Mouse (Mus musculus): ENCODE measurements around the gene Dtd1.
A peak's percentile ranks its signal among the peaks of the same experiment; 100 is the strongest.

Gene Dtd1

DNA sequence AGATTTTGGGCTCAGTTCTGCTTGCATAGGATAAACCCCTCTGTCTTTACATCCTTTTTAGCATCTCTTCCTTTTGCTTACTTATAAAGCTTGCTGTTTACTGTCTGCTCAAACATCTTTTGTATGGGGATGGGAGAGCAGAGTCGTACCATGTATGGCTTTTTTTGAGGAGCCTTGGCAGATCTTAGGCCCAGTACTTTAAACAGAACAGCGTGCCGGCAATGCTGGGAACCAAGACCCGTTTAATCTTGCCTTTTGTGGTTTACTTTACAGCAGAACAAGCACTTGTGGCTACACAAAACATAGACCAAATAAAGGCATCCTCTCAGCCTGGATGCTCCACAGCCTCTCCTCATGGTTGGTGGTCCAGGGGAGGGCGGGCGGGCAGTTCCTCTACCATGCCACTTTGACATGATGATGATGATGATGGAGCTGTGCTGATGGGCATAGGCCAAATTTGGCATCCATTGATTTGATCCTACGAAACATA, 170.8 kb downstream of the Dtd1 start:
- DNase-seq: no peak

DNA sequence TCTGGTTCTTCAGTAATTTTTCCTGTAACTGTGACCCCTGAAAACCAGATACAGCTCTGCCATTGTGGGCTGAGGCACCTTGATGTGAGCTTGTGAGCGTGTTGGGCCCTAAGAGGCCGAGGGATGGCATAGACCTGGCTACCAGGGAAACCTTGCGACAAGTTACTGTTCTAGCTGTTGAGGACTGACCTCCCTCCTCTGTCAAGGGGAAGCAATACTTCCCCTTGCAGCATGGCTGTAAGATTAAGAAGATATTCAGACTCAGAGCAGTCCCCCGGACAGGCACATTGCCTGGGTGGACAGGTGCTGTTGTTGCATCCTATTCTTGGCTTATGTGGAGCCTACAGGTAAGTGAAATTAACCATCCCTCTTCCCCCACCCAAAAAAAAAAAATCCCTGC, 172.1 kb downstream of the Dtd1 start:
- no peak for DNase-seq

DNA sequence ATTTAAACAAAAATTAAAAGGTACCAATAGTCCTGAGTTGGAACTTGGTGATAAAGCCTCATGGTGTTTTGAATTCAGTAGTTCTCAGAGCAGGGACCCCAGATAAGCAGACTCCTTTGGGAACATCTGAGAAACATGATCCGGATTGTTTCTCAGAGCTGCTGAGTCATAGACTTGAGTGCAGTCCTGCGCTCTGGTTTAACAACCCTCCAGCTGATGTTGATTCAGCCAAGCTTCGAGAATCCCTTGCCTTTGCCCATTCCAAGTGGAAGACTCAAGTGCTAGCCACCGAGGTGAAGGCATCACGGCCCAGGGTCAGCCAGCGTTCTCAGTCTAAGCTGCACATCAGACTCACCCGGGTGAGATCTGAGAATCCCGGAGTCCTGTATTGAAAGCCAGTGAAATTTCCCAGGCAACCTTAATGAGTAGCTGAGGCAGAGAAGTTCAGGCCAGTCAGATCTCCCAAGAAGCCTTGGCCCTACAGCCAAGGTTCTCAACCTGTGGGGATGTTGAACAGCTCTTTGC, 175.0 kb downstream of the Dtd1 start:
- no peak for DNase-seq

DNA sequence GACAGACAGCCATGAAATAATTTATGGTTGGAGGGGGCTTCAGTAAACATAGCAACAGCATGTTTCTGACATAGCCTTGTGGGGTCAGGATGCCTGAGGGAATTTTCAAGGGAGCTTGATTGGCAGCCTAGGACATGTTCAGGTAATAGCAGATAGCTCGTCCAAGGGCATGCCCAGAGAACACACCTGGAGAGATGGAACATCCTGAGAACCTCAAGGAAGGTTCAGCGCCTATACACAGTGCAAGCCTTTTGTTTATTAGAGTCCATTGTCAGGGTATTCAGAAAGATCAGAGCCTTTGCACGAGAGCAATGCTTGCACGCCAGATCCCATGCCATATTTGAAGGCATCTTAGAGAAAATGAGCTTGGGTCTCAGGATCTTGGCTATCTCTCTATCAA, 175.9 kb downstream of the Dtd1 start:
- no peak for DNase-seq

DNA sequence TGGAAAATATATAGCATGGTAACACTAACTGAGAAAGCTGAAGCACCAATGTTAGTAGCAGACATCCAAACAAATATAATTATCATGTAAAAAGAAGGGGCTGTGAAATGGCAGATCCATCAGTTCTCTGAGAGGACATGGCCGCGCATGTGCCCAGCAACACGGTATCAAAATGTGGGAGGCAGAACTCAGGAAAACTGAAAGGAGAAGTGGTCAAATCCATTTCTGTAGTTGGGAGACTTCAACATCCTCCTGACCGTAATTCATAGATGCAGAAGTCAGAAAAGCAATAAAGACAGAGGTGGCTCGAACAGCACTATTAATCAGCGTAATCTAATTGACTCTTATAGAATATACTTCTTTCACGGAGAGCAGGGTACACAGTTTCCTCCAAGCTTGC, 179.6 kb downstream of the Dtd1 start:
- DNase-seq: no peak

DNA sequence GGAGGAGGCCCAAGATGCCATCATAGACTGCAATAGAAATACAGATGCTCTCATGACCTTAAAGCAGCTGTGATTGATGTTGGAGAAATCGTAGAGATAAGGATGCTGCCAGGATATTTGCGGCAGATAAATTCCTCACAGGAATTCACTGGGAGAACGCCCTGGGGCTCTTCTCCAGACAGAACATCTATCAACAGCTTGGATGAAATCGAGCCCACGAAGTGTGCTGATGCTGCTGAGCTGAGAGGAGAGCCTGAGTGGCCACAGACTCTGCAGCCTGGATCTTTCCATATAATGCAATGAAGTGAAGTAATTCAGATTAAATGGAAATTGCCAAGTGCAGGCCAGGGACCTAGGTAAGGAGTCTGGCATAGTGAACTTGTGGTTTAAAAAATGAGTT, 181.0 kb downstream of the Dtd1 start:
- peak; percentile 18 for DNase-seq

DNA sequence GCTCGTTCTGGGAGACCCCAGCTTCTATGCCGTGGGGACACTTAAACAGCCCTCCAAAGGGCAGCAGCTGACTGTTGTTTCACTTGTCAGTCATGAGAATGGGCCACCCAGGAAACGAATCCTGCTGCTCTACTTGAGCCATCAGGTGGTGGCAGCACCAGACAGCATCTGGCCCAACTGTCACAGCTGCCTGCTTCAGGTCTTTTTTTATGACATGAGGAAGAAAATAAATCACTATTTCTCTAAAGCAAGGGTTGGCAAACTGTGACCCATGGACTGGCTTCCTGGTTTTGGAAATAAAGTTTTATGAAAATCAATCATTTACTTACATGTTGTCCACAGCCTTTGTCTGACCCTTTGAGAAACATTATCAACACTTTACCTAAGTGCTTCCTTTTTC, 182.2 kb downstream of the Dtd1 start:
- peak; percentile 14 for DNase-seq

DNA sequence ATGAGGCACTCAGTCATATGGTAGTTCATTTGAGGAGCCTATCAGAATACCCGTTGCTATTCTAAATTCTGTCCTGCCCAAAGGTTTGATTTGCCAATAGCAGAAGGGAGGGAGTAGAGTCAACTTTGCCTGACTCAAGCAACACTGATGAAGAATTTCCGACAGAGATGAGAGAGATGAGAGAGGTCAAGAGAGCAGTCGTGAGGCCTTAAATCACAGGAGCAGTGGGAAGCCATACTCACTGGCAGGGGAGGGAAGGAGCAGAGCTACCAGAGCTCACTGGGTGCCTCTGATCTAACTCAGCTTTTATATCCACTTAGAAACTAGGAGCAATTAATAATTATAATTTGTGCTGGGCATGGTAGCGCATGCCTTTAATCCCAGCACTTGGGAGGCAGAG, 182.8 kb downstream of the Dtd1 start:
- peak; percentile 51 for DNase-seq

DNA sequence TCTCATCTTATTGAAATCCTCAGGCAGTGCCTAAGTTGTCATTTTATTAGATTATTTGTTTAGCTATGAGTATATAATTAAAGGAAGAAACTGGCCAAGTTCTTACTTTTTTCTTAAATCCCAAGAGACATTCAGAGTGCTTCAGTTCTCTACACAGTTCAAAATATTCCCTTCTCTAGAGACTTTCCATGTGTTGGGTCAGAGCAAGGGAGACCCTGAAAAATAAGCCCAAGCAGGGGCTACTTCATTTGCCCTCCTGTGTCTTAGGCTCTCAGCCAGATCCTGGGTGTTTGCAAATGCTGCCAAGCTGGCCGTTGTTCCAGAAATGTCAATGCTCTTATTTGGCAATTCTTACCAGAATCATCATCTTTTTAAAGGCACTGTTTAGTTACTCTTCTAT, 183.5 kb downstream of the Dtd1 start:
- no peak for DNase-seq

DNA sequence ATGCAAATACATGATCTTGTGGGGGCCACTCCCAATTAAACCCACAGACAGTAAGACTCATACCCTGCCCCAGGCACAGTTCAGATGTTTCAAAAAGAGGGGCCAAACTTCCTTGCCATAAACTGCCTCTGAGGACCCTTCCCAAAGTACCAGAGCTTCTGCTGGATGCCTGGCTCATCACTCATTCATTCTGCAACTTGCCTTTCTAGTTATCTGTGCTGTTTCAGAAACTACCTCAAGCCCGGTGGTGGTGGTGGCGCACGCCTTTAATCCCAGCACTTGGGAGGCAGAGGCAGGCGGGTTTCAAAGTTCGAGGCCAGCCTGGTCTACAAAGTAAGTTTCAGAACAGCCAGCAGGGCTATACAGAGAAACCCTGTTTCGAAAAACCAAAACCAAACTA, 184.1 kb downstream of the Dtd1 start:
- DNase-seq: no peak

DNA sequence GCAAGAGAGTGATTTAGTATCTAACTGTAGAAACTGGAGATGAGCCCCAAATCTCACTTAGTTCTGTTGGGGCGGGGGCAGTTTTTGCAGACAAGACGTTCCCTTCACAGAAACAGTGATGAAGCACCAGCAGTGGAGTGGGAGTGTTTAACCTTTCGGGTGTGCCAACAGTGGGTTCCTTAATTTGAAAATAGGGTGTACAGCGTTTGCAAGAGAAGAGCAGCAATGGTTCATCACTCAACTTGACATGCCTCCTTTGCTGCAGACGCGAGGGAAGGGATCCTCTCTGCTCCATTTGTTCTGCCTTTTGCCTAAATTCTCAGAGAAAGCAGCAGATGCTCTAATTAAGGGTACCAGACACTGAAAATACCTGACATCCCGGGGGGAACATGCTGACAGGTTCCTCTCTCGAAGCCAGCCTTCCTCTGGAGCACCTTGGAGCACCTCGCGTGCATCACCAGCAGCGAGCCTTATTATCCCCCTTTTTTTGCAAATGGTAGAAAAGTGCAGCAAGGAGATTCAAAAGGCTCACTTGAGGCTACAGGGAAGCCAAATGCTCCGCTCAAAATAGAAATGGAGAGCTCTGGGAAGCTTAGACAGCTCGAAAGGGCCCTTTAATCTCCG, 192.1 kb downstream of the Dtd1 start:
- DNase-seq: no peak

DNA sequence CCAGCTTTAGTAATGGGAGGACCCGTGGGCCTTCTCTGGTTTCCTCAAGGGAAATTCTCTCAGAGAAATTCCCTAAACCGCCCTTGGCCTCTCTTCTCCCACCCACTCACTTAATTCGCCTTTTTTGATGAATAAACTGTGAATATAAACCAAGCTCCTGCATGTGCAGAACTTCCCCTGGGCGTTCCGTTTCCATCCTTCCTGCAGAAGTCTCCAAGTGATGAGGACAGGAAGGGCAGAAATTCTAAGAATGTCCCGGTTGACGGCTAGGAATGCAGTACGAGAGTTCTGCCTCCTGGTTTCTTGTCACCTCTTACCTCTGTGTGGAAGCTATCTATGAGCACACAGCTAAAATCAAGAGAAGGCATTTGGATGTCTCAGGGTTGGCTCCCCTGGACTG, 197.8 kb downstream of the Dtd1 start:
- peak; percentile 26 for DNase-seq

DNA sequence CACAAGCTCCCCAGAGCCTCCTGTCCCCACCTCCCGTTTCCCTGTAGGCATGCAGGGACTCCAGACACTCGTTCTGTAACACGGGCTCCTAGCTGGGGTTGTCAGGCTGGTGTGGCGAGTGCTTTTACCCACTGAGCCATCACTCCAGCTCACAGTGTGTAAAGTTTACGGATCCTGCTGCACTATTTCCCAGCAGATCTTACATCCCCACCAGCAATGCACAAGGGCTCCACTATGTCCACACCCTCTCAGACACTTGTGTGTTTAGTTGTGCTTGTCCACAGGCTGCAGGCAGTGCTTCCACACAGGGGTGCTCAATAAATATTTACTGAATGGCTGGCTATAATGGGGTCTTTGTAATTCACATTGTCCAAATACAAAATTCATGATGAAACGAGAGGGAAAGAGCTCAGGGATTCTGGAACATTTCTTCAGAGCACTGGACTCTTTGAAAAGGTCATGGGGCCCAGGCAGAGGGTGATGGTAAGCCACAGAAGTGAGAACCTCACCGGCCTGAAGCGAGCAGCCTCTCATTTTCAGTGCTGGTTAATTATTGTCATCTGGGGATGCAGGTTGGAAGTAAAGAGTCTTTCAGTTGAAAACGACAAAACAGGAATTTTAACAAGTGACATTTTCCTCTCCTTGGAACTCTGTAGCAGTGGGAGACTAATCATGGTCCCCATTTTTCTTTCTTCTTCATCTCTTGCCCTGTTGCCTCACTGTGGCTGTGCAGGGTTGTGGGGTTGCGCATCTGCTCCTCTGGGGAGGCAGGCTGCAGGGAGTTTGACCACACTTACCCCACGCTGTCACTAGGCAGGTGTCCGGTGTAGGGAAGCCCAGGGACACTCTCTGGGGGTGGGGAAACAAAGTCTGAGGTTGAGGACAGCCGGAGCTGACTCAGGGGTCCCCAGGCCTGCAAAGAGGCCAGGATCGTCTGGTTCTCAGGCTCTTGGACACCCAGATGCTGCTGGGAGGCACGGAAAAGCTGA, 208.4 kb downstream of the Dtd1 start:
- no peak for DNase-seq
